Mouse (Mus musculus): ENCODE measurements around the gene Dennd1a.

DNA sequence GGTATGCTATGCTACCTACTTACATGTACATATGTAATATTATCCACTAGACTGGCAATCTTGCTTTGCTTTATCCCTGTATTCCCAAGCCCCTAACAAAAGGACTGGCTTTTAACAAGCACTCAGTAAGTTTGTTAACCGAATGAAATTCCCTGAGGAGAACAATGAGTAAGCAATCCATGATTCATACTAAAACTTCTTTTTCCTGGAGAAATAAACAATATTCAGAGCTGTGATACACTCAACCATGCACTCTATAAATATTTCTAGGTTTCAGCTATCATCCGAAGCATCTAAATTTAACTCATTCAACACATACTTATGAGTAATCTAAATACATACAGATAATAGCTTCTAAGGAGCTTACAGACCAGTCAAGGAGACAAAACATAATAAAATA, 23.5 kb downstream of the Dennd1a start:
- TF ChIP-seq CTCF (IDR thresholded peaks at IDR 0.05; ENCODE audit: low read depth, low read length) (no peak), EP300 (IDR thresholded peaks at IDR 0.05; ENCODE audit: insufficient read depth, low read depth, low read length) (no peak)

All from ES-Bruce4 (cell line).